Mouse (Mus musculus) testis, adult 2 months (tissue): ENCODE measurements around the gene Ushbp1. TPM values are rescaled to one million over a fixed set of nuclear protein-coding genes. Genes with fewer than 3 reads are reported as not detected.
"Not testable (repeated sequence)": the region's sequence is repeated elsewhere in the genome, so short reads cannot be mapped to it uniquely, and the experiment has no call there.

Source experiments
- H3K27ac ChIP-seq: fragments of 200-500 bp; 2 replicates; pipeline ENCODE4 v1.5.1; 2012; ENCODE audit warnings: low read depth, low read length; ENCODE audit not compliant: control insufficient read depth, insufficient read depth
- H3K27me3 ChIP-seq: fragments of 200-500 bp; 2 replicates; pipeline ENCODE4 v1.6.1; 2012; ENCODE audit warnings: mild to moderate bottlenecking, low read length, moderate library complexity; ENCODE audit not compliant: control insufficient read depth, insufficient read depth
- H3K36me3 ChIP-seq: fragments of 200-500 bp; 2 replicates; pipeline ENCODE4 v1.6.1; 2012; ENCODE audit warnings: mild to moderate bottlenecking, low read length; ENCODE audit not compliant: control insufficient read depth, insufficient read depth
- H3K4me1 ChIP-seq: fragments of 200-500 bp; 2 replicates; pipeline ENCODE4 v1.6.1; 2012; ENCODE audit warnings: low read length; ENCODE audit not compliant: control insufficient read depth, insufficient read depth
- H3K4me3 ChIP-seq: fragments of 200-500 bp; 2 replicates; pipeline ENCODE4 v1.5.1; 2012; ENCODE audit warnings: low read depth, mild to moderate bottlenecking, low read length, moderate library complexity, mixed read lengths; ENCODE audit not compliant: control insufficient read depth
- CTCF ChIP-seq: fragments of 200-500 bp; IDR thresholded peaks from 2 replicates; pipeline ENCODE4 v1.5.1; 2012; ENCODE audit warnings: low read depth, mild to moderate bottlenecking, inconsistent platforms, low read length, moderate library complexity; ENCODE audit not compliant: control insufficient read depth, insufficient read depth, insufficient replicate concordance
- POLR2A ChIP-seq: fragments of 200-500 bp; IDR thresholded peaks from 2 replicates; pipeline ENCODE4 v1.6.1; 2012; ENCODE audit warnings: low read depth, mild to moderate bottlenecking, inconsistent platforms, low read length, moderate library complexity; ENCODE audit not compliant: control insufficient read depth
- polyA plus RNA-seq: library from polyadenylated mRNA; depleted of rRNA; stranded (reverse); fragments of >200 nt; gene quantifications from 2 replicates; pipeline ENCODE4 v1.2.3, GENCODE M21; 2012; rRNA removed

Gene Ushbp1
- polyA plus RNA-seq, result 1.3 and 1.8 TPM in 2 replicates

- Histone ChIP-seq H3K4me3 (peak within 1 kb of the TSS; percentile 93), H3K4me1 (peaks cover 16% of the 10 kb centered on the region), H3K27me3 (no peaks in the 10 kb centered on the region)
Observed at GRCm38 (mm10) chr8:71395629-71396028, at the start of gene Ushbp1. Ushbp1 (minus strand) TSS chr8:71395802.

GRCm38 (mm10) chr8:71445096-71445495 is 49.5 kb upstream of the Ushbp1 start:
- no peaks in the 10 kb centered on the region for H3K27me3 ChIP-seq
- H3K4me3 ChIP-seq, result no peak overlapping the region
- H3K36me3 ChIP-seq, result no peaks in the 10 kb centered on the region
- no peak overlapping the region for H3K27ac ChIP-seq
- TF ChIP-seq CTCF (no peak), POLR2A (no peak)
- peaks cover 6% of the 10 kb centered on the region for H3K4me1 ChIP-seq

More at GRCm38 (mm10) chr8:71395629-71396028, at the start of gene Ushbp1:
- no peak for TF ChIP-seq POLR2A
- no peak for TF ChIP-seq CTCF
- H3K36me3 ChIP-seq, result no peaks in the 10 kb centered on the region
- peak within 1 kb of the TSS; percentile 65 for H3K27ac ChIP-seq

GRCm38 (mm10) chr8:71441404-71441803 is 45.8 kb upstream of the Ushbp1 start:
- no peak for TF ChIP-seq CTCF
- no peak for TF ChIP-seq POLR2A
- Histone ChIP-seq H3K4me3 (no peak overlapping the region), H3K4me1 (peaks cover 6% of the 10 kb centered on the region), H3K27me3 (no peaks in the 10 kb centered on the region), H3K36me3 (no peaks in the 10 kb centered on the region), H3K27ac (no peak overlapping the region)

GRCm38 (mm10) chr8:71437041-71437440 is 41.4 kb upstream of the Ushbp1 start:
- no peaks in the 10 kb centered on the region for H3K27me3 ChIP-seq
- H3K4me3 ChIP-seq, result no peak overlapping the region
- no peak for TF ChIP-seq POLR2A
- TF ChIP-seq CTCF, result no peak
- H3K36me3 ChIP-seq, result no peaks in the 10 kb centered on the region
- no peak overlapping the region for H3K27ac ChIP-seq
- peaks cover 3% of the 10 kb centered on the region for H3K4me1 ChIP-seq

GRCm38 (mm10) chr8:71432935-71433334 is 37.3 kb upstream of the Ushbp1 start:
- H3K36me3 ChIP-seq, H3K4me3 ChIP-seq, H3K27me3 ChIP-seq, H3K27ac ChIP-seq, H3K4me1 ChIP-seq: not testable (repeated sequence)

- H3K27me3 ChIP-seq, result no peaks in the 10 kb centered on the region
- no peaks in the 10 kb centered on the region for H3K36me3 ChIP-seq
- H3K4me3 ChIP-seq, result no peak overlapping the region
- no peaks in the 10 kb centered on the region for H3K4me1 ChIP-seq
- H3K27ac ChIP-seq, result no peak overlapping the region
- TF ChIP-seq POLR2A (no peak), CTCF (no peak)
Observed at GRCm38 (mm10) chr8:71422121-71422520, 26.5 kb upstream of the Ushbp1 start.

- Histone ChIP-seq H3K27ac (no peak overlapping the region), H3K4me1 (peaks cover 1% of the 10 kb centered on the region), H3K4me3 (no peak overlapping the region), H3K27me3 (no peaks in the 10 kb centered on the region), H3K36me3 (no peaks in the 10 kb centered on the region)
- no peak for TF ChIP-seq POLR2A
- TF ChIP-seq CTCF, result no peak
Observed at GRCm38 (mm10) chr8:71411535-71412273, 16.1 kb upstream of the Ushbp1 start.

- Histone ChIP-seq H3K36me3 (no peaks in the 10 kb centered on the region), H3K27ac (no peak overlapping the region), H3K4me1 (peaks cover 12% of the 10 kb centered on the region), H3K4me3 (no peak overlapping the region), H3K27me3 (no peaks in the 10 kb centered on the region)
- TF ChIP-seq CTCF (no peak), POLR2A (no peak)
Observed at GRCm38 (mm10) chr8:71408231-71408630, 12.6 kb upstream of the Ushbp1 start.
